Mouse (Mus musculus) left cerebral cortex, postnatal 10 days (tissue): ENCODE measurements around the gene Pcgf2. TPM values are rescaled to one million over a fixed set of nuclear protein-coding genes. Genes with fewer than 3 reads are reported as not detected.

Source experiments
- microRNA-seq: library from miRNA; unstranded; fragments of <30 nt; microRNA quantifications from one replicate; pipeline ENCODE4 v1.2.0, GENCODE M21; 2022
- total RNA-seq, 2 experiments: library from RNA; stranded (reverse); gene quantifications; 2 replicates each; pipeline ENCODE4 v1.2.3; 2021

Gene Pcgf2
- total RNA-seq, 2 experiments from 2014 or later, result 48.3 to 51.6 TPM

Small RNA genes lying within 50 kb of the gene (microRNA-seq; reads per million reads assigned to microRNA genes)
- gene Gm24158 (not detected), gene Mir6927 (0.86 reads per million), gene Mir8102 (not detected)

Other genes starting within 250 kb of the Pcgf2 start
- not detected for gene 4933428G20Rik, start 200.2 kb downstream of the Pcgf2 start, total RNA-seq
- 100 to 1,000 TPM; 281 to 294 TPM for gene Srcin1, start 124.3 kb downstream of the Pcgf2 start, total RNA-seq
- gene Epop, start 70.8 kb downstream of the Pcgf2 start, total RNA-seq, result 10 to 100 TPM; 15.0 to 18.4 TPM
- 10 to 100 TPM; 66.9 to 71.6 TPM for gene Mllt6, start 37.1 kb downstream of the Pcgf2 start, total RNA-seq
- 10 to 100 TPM; 34.6 to 37.8 TPM for gene Cisd3, start 14.7 kb downstream of the Pcgf2 start, total RNA-seq
- gene Psmb3, start 2.9 kb upstream of the Pcgf2 start, total RNA-seq, result 100 to 1,000 TPM; 153 to 159 TPM
- 100 to 1,000 TPM; 146 to 153 TPM for gene Pip4k2b, start 44.2 kb upstream of the Pcgf2 start, total RNA-seq
- 10 to 100 TPM; 18.8 to 19.4 TPM for gene Cwc25, start 66.1 kb upstream of the Pcgf2 start, total RNA-seq
- gene 1700001P01Rik, start 75.4 kb upstream of the Pcgf2 start, total RNA-seq, result under 1 TPM; 0.60 to 0.63 TPM
- gene Rpl23, start 81.9 kb upstream of the Pcgf2 start, total RNA-seq, result 100 to 1,000 TPM; 423 to 456 TPM
- gene Lasp1, start 98.5 kb upstream of the Pcgf2 start, total RNA-seq, result 100 to 1,000 TPM; 190 to 203 TPM
- 10 to 100 TPM; 40.0 to 45.1 TPM for gene B230217C12Rik, start 140.3 kb upstream of the Pcgf2 start, total RNA-seq
- under 1 TPM; 0.63 to 0.86 TPM for gene Fbxo47, start 183.7 kb upstream of the Pcgf2 start, total RNA-seq